Mouse (Mus musculus): ENCODE results near the gene Lrrc7.

DNA sequence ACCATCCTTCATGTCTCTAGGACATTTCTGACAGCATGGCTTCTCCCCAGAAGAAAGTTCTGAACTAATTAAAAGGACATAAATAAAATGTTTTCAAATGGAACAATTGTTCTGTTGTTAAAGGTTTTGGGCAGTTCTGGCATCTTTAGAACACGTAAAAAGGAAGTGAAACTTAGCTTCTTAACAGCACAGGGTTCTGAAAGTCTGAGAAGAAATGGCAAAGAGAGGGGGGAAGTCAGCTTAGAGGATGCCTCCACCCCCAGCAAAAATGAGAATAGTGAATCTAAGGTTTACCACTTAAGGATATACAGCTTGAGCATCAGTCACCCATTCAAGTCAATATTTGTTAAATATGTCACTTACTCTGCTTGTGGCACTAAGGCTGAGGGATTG, 484.6 kb downstream of the Lrrc7 start:
- TF ChIP-seq CTCF (IDR thresholded peaks at IDR 0.05; ENCODE audit: insufficient read depth, low read depth, low read length) (no peak), POLR2A (IDR thresholded peaks at IDR 0.05; ENCODE audit: insufficient read depth, low read depth, low read length) (no peak)

Measured in olfactory bulb, adult 2 months (tissue).